Mouse (Mus musculus) layer of hippocampus, adult 9-11 months (tissue): ENCODE results near the gene Smarca4.
A peak's percentile ranks its signal among the peaks of the same experiment; 100 is the strongest.

ENCODE experiments used
- DNase-seq: peaks from one replicate; pipeline ENCODE4 v3.0.0; 2022

Smarca4 gene

DNA sequence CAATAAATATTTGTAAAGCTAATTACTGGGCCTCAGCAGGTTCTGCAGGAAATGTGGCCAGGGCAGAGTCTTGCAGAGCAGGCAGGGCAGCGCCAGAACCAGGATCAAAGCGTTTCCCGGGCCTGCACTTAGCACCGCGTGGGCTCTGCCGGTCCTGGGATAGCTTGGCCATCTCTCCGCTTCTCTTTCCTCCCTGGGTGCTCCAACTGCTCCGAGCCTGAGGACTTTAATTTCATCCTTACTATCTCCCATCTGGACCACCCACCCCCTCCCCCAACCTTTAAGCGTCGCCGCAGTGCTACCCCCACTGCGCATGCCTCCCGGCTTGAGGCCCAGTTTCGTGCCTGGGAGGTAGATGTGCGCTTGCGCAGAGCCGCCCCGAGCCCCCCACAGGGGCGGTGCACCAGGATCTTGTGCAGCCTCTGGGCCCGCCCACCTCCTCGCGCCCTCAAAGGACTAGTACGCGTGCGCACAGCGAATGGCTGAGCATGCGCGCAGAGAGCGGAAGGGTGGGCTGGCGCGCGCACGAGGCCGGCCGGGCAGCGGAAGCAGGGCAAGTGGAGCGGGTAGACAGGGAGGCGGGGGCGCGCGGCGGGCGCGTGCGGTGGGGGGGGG, at the start of gene Smarca4:
Gene Smarca4 (plus strand): TSS at position 553 of the 615 bp plus-strand sequence.
- DNase-seq: peak; percentile 100

GRCm38 (mm10) chr9:21566538-21566937, 49.4 kb upstream of the Smarca4 start:
- DNase-seq: no peak

- DNase-seq: no peak
Observed at GRCm38 (mm10) chr9:21567051-21567450, 48.9 kb upstream of the Smarca4 start.

DNA sequence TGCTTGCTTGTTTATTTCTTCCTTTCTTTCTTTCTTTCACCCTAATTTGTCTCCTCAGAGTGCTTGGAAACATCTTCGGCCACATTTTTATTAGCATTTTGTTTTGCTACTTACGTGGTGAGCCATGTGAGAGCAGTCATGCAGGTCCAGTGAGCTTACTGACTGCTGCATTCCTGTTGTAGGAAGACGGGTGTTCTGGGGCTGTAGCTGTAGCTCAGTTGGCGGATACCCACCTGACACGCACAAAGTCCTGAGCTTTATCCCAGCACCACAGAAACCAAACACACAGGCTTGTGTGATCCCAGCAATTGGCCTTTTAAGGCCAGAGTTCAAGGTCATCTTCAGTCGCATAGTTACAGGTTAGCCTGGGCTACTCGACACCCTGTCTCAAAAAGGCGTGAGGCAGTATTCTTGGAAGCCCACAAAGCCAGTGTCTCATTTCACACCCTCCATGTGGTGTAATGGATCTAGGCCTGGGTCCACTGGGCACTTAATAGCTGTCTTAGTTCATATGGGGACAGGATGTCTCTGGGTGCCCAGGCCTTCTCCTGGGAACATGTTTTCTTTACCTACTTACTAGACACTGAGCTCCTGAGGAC, 47.2 kb upstream of the Smarca4 start:
- no peak for DNase-seq

GRCm38 (mm10) chr9:21574012-21574801, 41.8 kb upstream of the Smarca4 start:
- no peak for DNase-seq

GRCm38 (mm10) chr9:21575253-21575652, 40.7 kb upstream of the Smarca4 start:
- DNase-seq: no peak

DNA sequence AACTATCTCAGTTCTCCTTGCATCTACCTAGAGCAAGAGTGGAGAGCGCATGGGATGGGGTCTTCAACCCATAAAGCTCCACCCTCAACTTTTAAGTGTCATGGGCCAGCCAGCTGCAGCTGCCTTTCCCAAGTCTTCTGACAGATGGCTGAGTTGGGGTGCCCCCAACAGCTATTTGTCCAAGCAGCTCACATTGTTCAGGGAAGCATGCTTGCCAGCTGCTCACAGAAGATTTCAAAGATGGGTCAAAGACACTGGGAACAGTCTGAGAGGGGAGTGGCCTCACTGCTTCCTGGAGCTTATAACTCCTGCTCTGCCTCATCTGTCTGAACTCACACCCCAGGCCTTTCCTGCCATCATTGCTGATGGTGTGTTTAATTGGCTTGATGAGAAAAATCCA, 39.7 kb upstream of the Smarca4 start:
- DNase-seq: no peak

GRCm38 (mm10) chr9:21578226-21578625, 37.7 kb upstream of the Smarca4 start:
- DNase-seq: no peak

- DNase-seq: no peak
Observed at GRCm38 (mm10) chr9:21585401-21585800, 30.6 kb upstream of the Smarca4 start.

- DNase-seq: peak; percentile 42
Observed at GRCm38 (mm10) chr9:21587678-21588349, 28.2 kb upstream of the Smarca4 start.

- DNase-seq: peak; percentile 19
Observed at GRCm38 (mm10) chr9:21588350-21588749, 27.6 kb upstream of the Smarca4 start.

- no peak for DNase-seq
Observed at GRCm38 (mm10) chr9:21589538-21589937, 26.4 kb upstream of the Smarca4 start.

DNA sequence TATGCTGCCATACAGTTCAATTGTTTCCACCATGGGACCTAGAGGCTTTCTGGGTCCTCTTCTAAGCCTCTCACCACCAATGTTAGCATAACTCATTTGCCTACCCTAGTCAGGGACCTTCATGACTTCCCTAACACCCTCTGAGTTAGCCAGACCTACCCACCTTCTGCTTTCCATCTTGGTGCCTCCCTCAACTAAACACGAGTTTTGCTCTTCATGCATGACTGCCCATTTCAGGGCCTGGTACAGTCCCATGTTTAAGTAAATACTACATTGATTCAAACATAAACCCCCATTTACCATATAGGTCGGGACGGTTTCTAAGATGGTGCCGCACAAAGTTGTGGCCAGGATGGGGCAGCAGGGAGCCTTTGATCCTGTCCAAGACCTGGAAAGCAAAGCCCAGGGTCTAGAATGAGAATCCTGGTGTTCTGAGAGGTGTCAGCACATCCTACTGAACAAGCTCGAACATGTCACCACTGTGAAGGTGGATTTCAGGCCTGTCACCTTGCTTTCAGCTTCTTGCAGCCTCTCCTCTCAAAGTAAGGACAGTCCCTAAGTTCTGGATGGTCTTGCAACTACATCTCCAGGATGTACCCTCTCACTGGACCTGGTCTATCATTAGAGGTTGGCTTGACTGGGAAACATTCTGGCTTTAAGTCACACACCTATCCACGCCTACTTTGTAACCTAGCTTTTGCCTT, 24.7 kb upstream of the Smarca4 start:
- DNase-seq: no peak

GRCm38 (mm10) chr9:21591831-21592702, 23.9 kb upstream of the Smarca4 start:
- no peak for DNase-seq

GRCm38 (mm10) chr9:21592703-21593121, 23.3 kb upstream of the Smarca4 start, which contains the start of the genes Timm29 and Yipf2:
TSS of gene Timm29 (plus strand) at chr9:21592722.
TSS of gene Yipf2 (minus strand) at chr9:21592828.
- peak; percentile 95 for DNase-seq

GRCm38 (mm10) chr9:21593122-21593721, 22.7 kb upstream of the Smarca4 start:
- DNase-seq: peak; percentile 66

DNA sequence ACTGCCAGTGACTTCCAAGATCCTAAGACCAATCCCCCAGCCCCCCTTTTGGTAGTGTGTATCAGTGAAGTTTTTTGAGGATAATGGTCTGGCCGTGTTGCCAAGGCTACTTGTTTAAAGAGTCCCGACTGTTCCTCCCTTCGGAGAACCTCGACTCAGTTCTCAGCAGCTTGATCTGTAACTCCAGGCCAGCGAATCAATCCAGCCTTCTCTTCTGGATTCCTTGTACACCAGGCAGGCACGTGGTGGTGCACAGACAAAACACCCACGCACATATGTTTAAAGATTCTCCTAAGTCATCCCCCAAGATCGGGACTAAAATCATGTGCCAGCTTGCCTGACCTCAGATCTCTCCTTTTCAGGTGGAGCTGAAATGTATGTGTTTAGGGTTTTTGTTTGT, 21.6 kb upstream of the Smarca4 start:
- DNase-seq: peak; percentile 53

- DNase-seq: no peak
Observed at GRCm38 (mm10) chr9:21594838-21595237, 21.1 kb upstream of the Smarca4 start.

DNA sequence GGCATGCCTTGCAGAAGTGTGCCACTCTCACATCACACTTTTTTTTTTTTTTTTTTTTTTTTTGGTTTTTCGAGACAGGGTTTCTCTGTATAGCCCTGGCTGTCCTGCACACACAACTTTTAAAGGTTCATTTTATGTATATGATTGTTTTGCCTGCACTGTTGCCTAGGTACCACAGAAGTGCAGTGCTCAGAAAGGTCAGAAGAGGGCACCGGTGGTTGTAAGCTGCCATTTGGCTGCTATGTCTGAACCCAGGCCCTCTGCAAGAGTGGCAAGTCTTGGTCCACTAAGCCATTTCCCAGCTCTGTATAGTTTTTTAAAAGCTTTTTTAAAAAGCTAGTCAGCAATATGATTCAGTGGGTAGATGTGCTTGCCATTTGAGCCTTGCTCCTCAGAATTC, 17.8 kb upstream of the Smarca4 start:
- DNase-seq: no peak

DNA sequence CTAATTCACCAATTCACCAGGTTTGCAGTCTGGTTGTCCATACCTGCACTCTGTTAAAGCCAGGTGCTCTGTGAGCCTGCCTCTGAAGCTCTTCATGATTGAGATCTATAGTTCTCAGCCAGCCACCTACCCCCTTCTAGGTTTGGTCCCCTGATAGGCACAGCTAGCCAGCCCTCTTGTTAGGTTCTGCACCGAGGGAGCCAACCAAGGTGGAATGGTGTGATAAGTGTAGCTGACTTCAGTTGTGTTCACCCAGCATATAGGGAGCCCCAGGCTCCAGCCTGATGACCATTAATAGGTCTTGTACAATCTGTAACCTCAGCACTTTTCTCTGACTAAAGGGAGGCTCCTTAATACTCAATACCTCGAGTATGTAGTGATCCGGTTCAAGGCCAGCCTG, 15.8 kb upstream of the Smarca4 start:
- no peak for DNase-seq

- no peak for DNase-seq
Observed at GRCm38 (mm10) chr9:21601073-21601472, 14.9 kb upstream of the Smarca4 start.
